Mouse (Mus musculus) bone marrow macrophage, adult 2 months (primary cell): Measurements from ENCODE around the gene Mxi1. TPM values are rescaled to one million over a fixed set of nuclear protein-coding genes. Genes with fewer than 3 reads are reported as not detected.
"Not testable (repeated sequence)": the region's sequence is repeated elsewhere in the genome, so short reads cannot be mapped to it uniquely, and the experiment has no call there.

ENCODE experiments used
- H3K27ac ChIP-seq: 2 replicates; pipeline ENCODE4 v1.5.1; 2012; ENCODE audit warnings: low read depth, low read length; ENCODE audit not compliant: insufficient read depth
- H3K4me1 ChIP-seq: 2 replicates; pipeline ENCODE4 v1.6.1; 2012; ENCODE audit warnings: low read length; ENCODE audit not compliant: control insufficient read depth, insufficient read depth
- H3K4me3 ChIP-seq: 2 replicates; pipeline ENCODE4 v1.5.1; 2012; ENCODE audit warnings: mild to moderate bottlenecking, low read length, moderate library complexity; ENCODE audit not compliant: insufficient read depth
- CTCF ChIP-seq: IDR thresholded peaks from 2 replicates; pipeline ENCODE4 v1.5.1; 2012; ENCODE audit warnings: low read depth, mild to moderate bottlenecking, low read length, moderate library complexity
- POLR2A ChIP-seq: IDR thresholded peaks from 2 replicates; pipeline ENCODE4 v1.6.1; 2012; ENCODE audit warnings: mild to moderate bottlenecking, low read depth, low read length, borderline replicate concordance
- polyA plus RNA-seq: library from polyadenylated mRNA; stranded (reverse); fragments of >200 nt; gene quantifications from 2 replicates; pipeline ENCODE4 v1.2.4, GENCODE M21; 2012; ENCODE audit not compliant: missing spikeins, insufficient read depth, insufficient read length

Mxi1 gene
- polyA plus RNA-seq, 1 experiment, result 49.2 TPM

GRCm38 (mm10) chr19:53394552-53394951 lies 84.2 kb downstream of the Mxi1 start:
- Histone ChIP-seq H3K27ac (no peak overlapping the region), H3K4me3 (no peak overlapping the region), H3K4me1 (peaks cover 23% of the 10 kb centered on the region)
- TF ChIP-seq CTCF, result no peak
- TF ChIP-seq POLR2A, result no peak

- H3K27ac ChIP-seq, H3K4me3 ChIP-seq: not testable (repeated sequence)
- H3K4me1 ChIP-seq, result peaks cover 23% of the 10 kb centered on the region
Measured at GRCm38 (mm10) chr19:53394956-53395355, 84.6 kb downstream of the Mxi1 start.

GRCm38 (mm10) chr19:53395805-53396204 lies 85.5 kb downstream of the Mxi1 start:
- not testable (repeated sequence) for H3K4me3 ChIP-seq, H3K27ac ChIP-seq
- H3K4me1 ChIP-seq, result peaks cover 23% of the 10 kb centered on the region

- Histone ChIP-seq H3K4me1 (peaks cover 16% of the 10 kb centered on the region), H3K4me3 (no peak overlapping the region), H3K27ac (no peak overlapping the region)
- no peak for TF ChIP-seq CTCF
- no peak for TF ChIP-seq POLR2A
Measured at GRCm38 (mm10) chr19:53397451-53398233, 87.3 kb downstream of the Mxi1 start.

- H3K4me3 ChIP-seq, result no peak overlapping the region
- TF ChIP-seq CTCF, result no peak
- no peak for TF ChIP-seq POLR2A
- H3K4me1 ChIP-seq, result peaks cover 15% of the 10 kb centered on the region
- no peak overlapping the region for H3K27ac ChIP-seq
Measured at GRCm38 (mm10) chr19:53399213-53399612, 88.9 kb downstream of the Mxi1 start.

GRCm38 (mm10) chr19:53400332-53401110 lies 90.2 kb downstream of the Mxi1 start:
- peaks cover 21% of the 10 kb centered on the region for H3K4me1 ChIP-seq
- H3K4me3 ChIP-seq, result no peak overlapping the region
- no peak overlapping the region for H3K27ac ChIP-seq
- TF ChIP-seq CTCF (no peak), POLR2A (no peak)

- TF ChIP-seq POLR2A, result no peak
- TF ChIP-seq CTCF, result peak; percentile 32; the same call in 1 of the 2 replicates
- Histone ChIP-seq H3K4me1 (peaks cover 25% of the 10 kb centered on the region), H3K27ac (no peak overlapping the region), H3K4me3 (no peak overlapping the region)
Measured at GRCm38 (mm10) chr19:53402741-53403432, 92.6 kb downstream of the Mxi1 start.

GRCm38 (mm10) chr19:53404219-53404836 lies 94.0 kb downstream of the Mxi1 start:
- no peak overlapping the region for H3K27ac ChIP-seq
- H3K4me3 ChIP-seq, result no peak overlapping the region
- TF ChIP-seq POLR2A, result no peak
- no peak for TF ChIP-seq CTCF
- peaks cover 20% of the 10 kb centered on the region for H3K4me1 ChIP-seq

GRCm38 (mm10) chr19:53404837-53405356 lies 94.6 kb downstream of the Mxi1 start:
- Histone ChIP-seq H3K27ac (no peak overlapping the region), H3K4me3 (no peak overlapping the region), H3K4me1 (peaks cover 20% of the 10 kb centered on the region)
- TF ChIP-seq POLR2A (no peak), CTCF (no peak)

- TF ChIP-seq POLR2A (no peak), CTCF (no peak)
- Histone ChIP-seq H3K4me3 (no peak overlapping the region), H3K27ac (no peak overlapping the region), H3K4me1 (peaks cover 20% of the 10 kb centered on the region)
Measured at GRCm38 (mm10) chr19:53405810-53406209, 95.5 kb downstream of the Mxi1 start.
